Mouse (Mus musculus): ENCODE measurements at regions not wholly inside any gene's neighbourhood (a gene's known extent, or its start where the extent isn't known, plus 50 kb on each side); places are given as distances from the start of the nearest gene placed in this dataset.

DNA sequence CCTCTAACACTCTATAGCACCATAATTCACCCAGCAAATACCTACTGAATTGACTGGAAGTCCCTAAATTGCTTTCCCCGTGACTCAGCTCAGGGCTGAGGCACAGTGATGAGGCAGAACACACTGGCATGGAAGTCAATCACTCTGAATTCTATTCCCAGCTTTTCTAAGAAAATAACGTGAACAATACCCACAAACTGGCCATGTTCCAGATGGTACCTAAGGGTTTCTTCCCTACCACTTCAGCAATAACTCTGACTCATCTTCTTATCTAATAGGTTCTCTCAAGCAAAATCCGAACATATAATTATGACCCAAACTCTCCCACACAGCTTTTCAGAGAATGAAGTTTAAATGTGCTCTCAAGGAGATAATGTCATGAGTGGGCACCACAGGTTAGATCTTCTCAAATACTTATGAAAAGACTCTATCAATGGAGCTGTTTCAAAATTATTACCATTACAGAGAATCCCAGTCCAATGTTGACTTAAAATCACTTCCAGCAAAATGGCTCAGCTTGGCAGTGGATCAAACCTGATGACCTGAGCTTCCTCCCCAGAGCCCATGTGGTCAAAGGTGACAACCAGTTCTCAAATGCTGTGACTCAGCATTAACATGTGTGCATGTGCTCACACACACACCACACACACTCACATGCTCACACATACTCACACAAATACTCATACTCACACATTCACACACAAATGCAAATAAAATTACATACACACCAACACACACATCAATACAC, 137.5 kb upstream of the Peli2 start:
- WGBS = 82% methylated on average over 3 of the region's 3 CpGs
- TF ChIP-seq POLR2A (IDR thresholded peaks at IDR 0.05; ENCODE audit: borderline replicate concordance, insufficient read depth, low read length) (no peak), CTCF (IDR thresholded peaks at IDR 0.05; ENCODE audit: borderline replicate concordance, insufficient read depth, low read depth, low read length) (no peak)
- Histone ChIP-seq H3K4me1 (ENCODE audit: control insufficient read depth, insufficient read depth, low read length) (peaks cover 2% of the 10 kb centered on the region; the same call in 1 of the 2 replicates), H3K27me3 (ENCODE audit: control insufficient read depth, insufficient read depth, low read length) (no peaks in the 10 kb centered on the region), H3K27ac (ENCODE audit: insufficient read depth, low read length) (no peak overlapping the region), H3K4me3 (replicated peaks; ENCODE audit: insufficient read depth, low read depth, low read length) (no peak overlapping the region)
- DNase-seq = no peak

- no peaks in the 10 kb centered on the region for H3K27me3 ChIP-seq (ENCODE audit: control insufficient read depth, insufficient read depth, low read length)
- no peak overlapping the region for H3K4me3 ChIP-seq (replicated peaks; ENCODE audit: insufficient read depth, low read depth, low read length)
- DNase-seq = no peak
- WGBS = 78% methylated on average over 3 of the region's 3 CpGs
- H3K27ac ChIP-seq (ENCODE audit: insufficient read depth, low read length) = no peak overlapping the region
- TF ChIP-seq POLR2A (IDR thresholded peaks at IDR 0.05; ENCODE audit: borderline replicate concordance, insufficient read depth, low read length) (no peak), CTCF (IDR thresholded peaks at IDR 0.05; ENCODE audit: borderline replicate concordance, insufficient read depth, low read depth, low read length) (no peak)
- H3K4me1 ChIP-seq (ENCODE audit: control insufficient read depth, insufficient read depth, low read length) = peaks cover 6% of the 10 kb centered on the region
Measured at GRCm38 (mm10) chr14:47986483-47986882, 134.1 kb upstream of the Peli2 start.

- 79% methylated on average over 5 of the region's 5 CpGs for WGBS
Measured at GRCm38 (mm10) chr14:47986941-47987340, 133.7 kb upstream of the Peli2 start.

DNA sequence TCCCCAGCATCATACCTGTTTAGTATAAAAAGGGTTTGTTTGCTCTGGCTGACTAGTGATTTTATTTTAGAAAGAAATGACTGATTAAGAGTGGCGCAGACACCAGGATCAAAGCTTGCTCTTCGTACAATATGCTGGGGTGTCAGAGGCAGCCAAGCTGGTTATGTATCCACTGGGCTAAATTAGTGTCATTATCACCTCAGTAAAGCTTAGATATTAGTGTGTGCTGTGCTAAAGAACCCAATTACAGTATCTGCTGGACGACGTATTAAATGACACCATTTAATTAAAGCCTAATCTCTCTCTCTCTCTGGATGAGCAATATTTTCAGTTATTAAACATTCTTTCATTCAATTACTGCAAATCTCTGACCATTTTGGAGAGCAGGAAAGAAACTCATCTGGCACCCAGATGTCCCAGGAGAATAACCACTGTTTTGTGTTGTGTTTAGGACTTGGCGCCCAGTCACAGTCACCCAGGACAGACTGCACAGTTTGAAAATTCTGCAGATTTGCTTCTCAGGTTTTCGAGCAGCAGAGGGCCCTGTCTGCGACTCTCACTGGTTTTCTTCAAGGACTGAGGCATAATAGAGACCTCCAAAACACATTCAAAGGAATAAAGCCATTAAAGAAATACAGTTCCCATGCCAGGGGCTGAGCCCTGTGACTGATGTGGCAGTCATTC, 133.1 kb upstream of the Peli2 start:
- no peak overlapping the region for H3K4me3 ChIP-seq (replicated peaks; ENCODE audit: insufficient read depth, low read depth, low read length)
- no peak for DNase-seq
- peaks cover 8% of the 10 kb centered on the region for H3K4me1 ChIP-seq (ENCODE audit: control insufficient read depth, insufficient read depth, low read length)
- no peak overlapping the region for H3K27ac ChIP-seq (ENCODE audit: insufficient read depth, low read length)
- TF ChIP-seq POLR2A (IDR thresholded peaks at IDR 0.05; ENCODE audit: borderline replicate concordance, insufficient read depth, low read length) (no peak), CTCF (IDR thresholded peaks at IDR 0.05; ENCODE audit: borderline replicate concordance, insufficient read depth, low read depth, low read length) (no peak)
- no peaks in the 10 kb centered on the region for H3K27me3 ChIP-seq (ENCODE audit: control insufficient read depth, insufficient read depth, low read length)
- WGBS = 87% methylated on average over 7 of the region's 7 CpGs

More at GRCm38 (mm10) chr14:47986941-47987340, 133.7 kb upstream of the Peli2 start:
- TF ChIP-seq CTCF (IDR thresholded peaks at IDR 0.05; ENCODE audit: borderline replicate concordance, insufficient read depth, low read depth, low read length) (no peak), POLR2A (IDR thresholded peaks at IDR 0.05; ENCODE audit: borderline replicate concordance, insufficient read depth, low read length) (no peak)
- peaks cover 8% of the 10 kb centered on the region for H3K4me1 ChIP-seq (ENCODE audit: control insufficient read depth, insufficient read depth, low read length)
- no peak overlapping the region for H3K27ac ChIP-seq (ENCODE audit: insufficient read depth, low read length)
- no peaks in the 10 kb centered on the region for H3K27me3 ChIP-seq (ENCODE audit: control insufficient read depth, insufficient read depth, low read length)
- no peak for DNase-seq
- no peak overlapping the region for H3K4me3 ChIP-seq (replicated peaks; ENCODE audit: insufficient read depth, low read depth, low read length)

DNA sequence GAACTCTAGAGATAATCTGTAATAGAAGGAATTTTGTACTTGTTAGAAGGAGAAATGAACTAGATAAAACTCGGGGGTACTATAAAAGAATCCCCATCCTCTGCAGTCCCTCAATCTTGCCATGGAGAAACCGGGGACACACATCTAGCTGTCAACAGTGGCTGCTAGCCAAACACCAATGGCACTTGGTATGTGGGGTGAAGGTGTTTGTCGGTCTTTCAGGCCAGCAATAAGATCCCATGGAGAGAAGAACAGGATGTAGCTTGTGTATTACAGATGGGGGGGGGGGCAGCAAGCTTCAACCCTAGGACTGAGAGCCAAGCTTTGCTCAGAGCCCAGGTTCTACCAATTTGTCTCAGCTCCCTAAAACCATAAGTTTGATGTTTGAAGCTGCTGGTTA, 132.5 kb upstream of the Peli2 start:
- Histone ChIP-seq H3K4me3 (replicated peaks; ENCODE audit: insufficient read depth, low read depth, low read length) (no peak overlapping the region), H3K4me1 (ENCODE audit: control insufficient read depth, insufficient read depth, low read length) (peaks cover 8% of the 10 kb centered on the region), H3K27me3 (ENCODE audit: control insufficient read depth, insufficient read depth, low read length) (no peaks in the 10 kb centered on the region), H3K27ac (ENCODE audit: insufficient read depth, low read length) (no peak overlapping the region)
- TF ChIP-seq POLR2A (IDR thresholded peaks at IDR 0.05; ENCODE audit: borderline replicate concordance, insufficient read depth, low read length) (no peak), CTCF (IDR thresholded peaks at IDR 0.05; ENCODE audit: borderline replicate concordance, insufficient read depth, low read depth, low read length) (no peak)
- 55% methylated on average over 3 of the region's 3 CpGs for WGBS
- no peak for DNase-seq

GRCm38 (mm10) chr14:47989315-47989714, 131.3 kb upstream of the Peli2 start:
- 5% methylated on average over 5 of the region's 5 CpGs for WGBS
- Histone ChIP-seq H3K4me1 (ENCODE audit: control insufficient read depth, insufficient read depth, low read length) (peaks cover 8% of the 10 kb centered on the region), H3K27me3 (ENCODE audit: control insufficient read depth, insufficient read depth, low read length) (no peaks in the 10 kb centered on the region), H3K4me3 (replicated peaks; ENCODE audit: insufficient read depth, low read depth, low read length) (no peak overlapping the region), H3K27ac (ENCODE audit: insufficient read depth, low read length) (no peak overlapping the region)
- TF ChIP-seq POLR2A (IDR thresholded peaks at IDR 0.05; ENCODE audit: borderline replicate concordance, insufficient read depth, low read length) (no peak), CTCF (IDR thresholded peaks at IDR 0.05; ENCODE audit: borderline replicate concordance, insufficient read depth, low read depth, low read length) (no peak)
- peak; percentile 37 to 66 for DNase-seq

- H3K4me1 ChIP-seq (ENCODE audit: control insufficient read depth, insufficient read depth, low read length) = peaks cover 8% of the 10 kb centered on the region
- no peak for DNase-seq
- H3K4me3 ChIP-seq (replicated peaks; ENCODE audit: insufficient read depth, low read depth, low read length) = no peak overlapping the region
- TF ChIP-seq CTCF (IDR thresholded peaks at IDR 0.05; ENCODE audit: borderline replicate concordance, insufficient read depth, low read depth, low read length) = no peak
- TF ChIP-seq POLR2A (IDR thresholded peaks at IDR 0.05; ENCODE audit: borderline replicate concordance, insufficient read depth, low read length) = no peak
- H3K27me3 ChIP-seq (ENCODE audit: control insufficient read depth, insufficient read depth, low read length) = no peaks in the 10 kb centered on the region
- 87% methylated on average over 3 of the region's 3 CpGs for WGBS
- no peak overlapping the region for H3K27ac ChIP-seq (ENCODE audit: insufficient read depth, low read length)
Measured at GRCm38 (mm10) chr14:47990716-47991115, 129.9 kb upstream of the Peli2 start.

GRCm38 (mm10) chr14:47991546-47991945, 129.1 kb upstream of the Peli2 start:
- TF ChIP-seq POLR2A (IDR thresholded peaks at IDR 0.05; ENCODE audit: borderline replicate concordance, insufficient read depth, low read length) = no peak
- no peak for TF ChIP-seq CTCF (IDR thresholded peaks at IDR 0.05; ENCODE audit: borderline replicate concordance, insufficient read depth, low read depth, low read length)

More at GRCm38 (mm10) chr14:47991546-47991945, 129.1 kb upstream of the Peli2 start:
- Histone ChIP-seq H3K27me3 (ENCODE audit: control insufficient read depth, insufficient read depth, low read length) (no peaks in the 10 kb centered on the region), H3K4me3 (replicated peaks; ENCODE audit: insufficient read depth, low read depth, low read length) (no peak overlapping the region), H3K4me1 (ENCODE audit: control insufficient read depth, insufficient read depth, low read length) (peaks cover 8% of the 10 kb centered on the region), H3K27ac (ENCODE audit: insufficient read depth, low read length) (no peak overlapping the region)
- DNase-seq = peak; percentile 12 to 26
- WGBS = 41% methylated on average over 7 of the region's 7 CpGs

Measured in cerebellum, adult 2 months (tissue).